ENCODE assay signal across 8 mouse cellular contexts in the genomic region with DNA sequence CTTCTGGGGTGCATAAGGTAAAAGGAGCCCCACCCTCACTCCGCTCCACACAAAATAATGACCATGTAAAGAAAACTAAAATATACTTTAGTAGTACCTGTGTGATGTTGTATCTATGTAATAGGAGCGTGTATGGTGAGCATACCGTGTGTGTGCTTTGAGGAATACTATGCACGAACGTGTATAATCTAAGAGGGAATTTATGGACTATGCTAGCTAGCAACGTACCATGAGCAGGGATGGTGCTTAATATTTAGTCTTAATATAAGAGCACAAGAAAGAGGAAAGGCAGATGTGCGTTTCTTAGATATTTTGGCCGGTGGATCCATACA. TPM values are rescaled to one million over a fixed set of nuclear protein-coding genes. Genes with fewer than 3 reads are reported as not detected.
DNase-seq lines count a peak whose midpoint lies in the region; ATAC-seq and TF ChIP-seq lines count a peak whose summit lies in the region.

No protein-coding gene starts in this region.

- 2% methylated on average over 8 of the region's 8 CpGs for WGBS in heart, embryonic 12.5 days
- 3% methylated on average over 8 of the region's 8 CpGs for WGBS in forebrain, embryonic 14.5 days
- under 1% methylated on average over 8 of the region's 8 CpGs for WGBS in liver, embryonic 15.5 days (ENCODE audit: insufficient replicate concordance)

- H3K27ac ChIP-seq in heart, embryonic 12.5 days (ENCODE audit: poor library complexity, severe bottlenecking) = peak overlapping the region; percentile 98
- peak overlapping the region; percentile 93 for H3K27ac ChIP-seq in forebrain, embryonic 14.5 days (ENCODE audit: low read depth, low read length)
- H3K27ac ChIP-seq in liver, embryonic 15.5 days (replicated peaks) = peak overlapping the region; percentile 92

- peak overlapping the region; percentile 61 for H3K9ac ChIP-seq in heart, embryonic 12.5 days
- peak overlapping the region; percentile 99 for H3K9ac ChIP-seq in forebrain, embryonic 14.5 days (ENCODE audit: low read length)
- H3K9ac ChIP-seq in liver, embryonic 15.5 days = peak overlapping the region; percentile 46

- H3K36me3 ChIP-seq in heart, embryonic 12.5 days = no peaks in the 10 kb centered on the region
- peaks cover 11% of the 10 kb centered on the region; the same call in 1 of the 2 replicates for H3K36me3 ChIP-seq in E14TG2a.4 (ENCODE audit: insufficient read depth, low read length)
- no peaks in the 10 kb centered on the region for H3K36me3 ChIP-seq in forebrain, embryonic 14.5 days (ENCODE audit: control insufficient read depth, insufficient read depth, low read length)
- no peaks in the 10 kb centered on the region for H3K36me3 ChIP-seq in liver, embryonic 15.5 days (replicated peaks)

- peak overlapping the region; percentile 87 for H3K4me3 ChIP-seq in heart, embryonic 12.5 days
- H3K4me3 ChIP-seq in E14TG2a.4 (replicated peaks; ENCODE audit: low read length) = peak overlapping the region; percentile 98
- peak overlapping the region; percentile 90 for H3K4me3 ChIP-seq in forebrain, embryonic 14.5 days (ENCODE audit: low read depth, low read length)
- H3K4me3 ChIP-seq in liver, embryonic 15.5 days (replicated peaks) = peak overlapping the region; percentile 89

- TF ChIP-seq CTCF in E14TG2a.4 (conservative IDR thresholded peaks at IDR 0.05; ENCODE audit: low read length) = no peak

- ATAC-seq in heart, embryonic 12.5 days (ENCODE audit: insufficient number of reproducible peaks, low FRiP score) = peak; percentile 5; the same call in 1 of the 2 replicates
- peak; percentile 59; the same call in 1 of the 2 replicates for ATAC-seq in forebrain, embryonic 14.5 days
- ATAC-seq in liver, embryonic 15.5 days (ENCODE audit: insufficient read depth) = peak; percentile 5; the same call in 1 of the 2 replicates

- H3K4me1 ChIP-seq in heart, embryonic 12.5 days (replicated peaks) = peaks cover 27% of the 10 kb centered on the region
- peaks cover 61% of the 10 kb centered on the region for H3K4me1 ChIP-seq in E14TG2a.4 (replicated peaks; ENCODE audit: low read depth, low read length)
- peaks cover 11% of the 10 kb centered on the region for H3K4me1 ChIP-seq in forebrain, embryonic 14.5 days (ENCODE audit: control insufficient read depth, insufficient read depth, low read length)
- peaks cover 30% of the 10 kb centered on the region for H3K4me1 ChIP-seq in liver, embryonic 15.5 days (replicated peaks)

- peak overlapping the region; percentile 87 for H3K4me2 ChIP-seq in heart, embryonic 12.5 days
- peak overlapping the region; percentile 62 for H3K4me2 ChIP-seq in forebrain, embryonic 14.5 days (ENCODE audit: low read length)
- peak overlapping the region; percentile 90 for H3K4me2 ChIP-seq in liver, embryonic 15.5 days

- H3K9me3 ChIP-seq in heart, embryonic 12.5 days (replicated peaks) = no peaks in the 10 kb centered on the region
- H3K9me3 ChIP-seq in E14TG2a.4 (ENCODE audit: low read length) = no peaks in the 10 kb centered on the region
- H3K9me3 ChIP-seq in forebrain, embryonic 14.5 days (replicated peaks; ENCODE audit: control insufficient read depth, low read length) = no peaks in the 10 kb centered on the region
- no peaks in the 10 kb centered on the region for H3K9me3 ChIP-seq in liver, embryonic 15.5 days (replicated peaks)

- no peak for DNase-seq in heart, postnatal 4 days
- no peak for DNase-seq in forebrain, embryonic 14.5 days (ENCODE audit: low spot score)
- DNase-seq in adrenal gland, postnatal 36 days = no peak
- no peak for DNase-seq in right cerebral cortex, postnatal 14 days
- DNase-seq in right cerebral cortex, adult 18-20 months = no peak

- no peaks in the 10 kb centered on the region for H3K27me3 ChIP-seq in heart, embryonic 12.5 days (replicated peaks)
- no peaks in the 10 kb centered on the region for H3K27me3 ChIP-seq in E14TG2a.4 (ENCODE audit: insufficient read depth, low read length)
- no peaks in the 10 kb centered on the region for H3K27me3 ChIP-seq in forebrain, embryonic 14.5 days (replicated peaks; ENCODE audit: control insufficient read depth, insufficient read depth, low read length)
- H3K27me3 ChIP-seq in liver, embryonic 15.5 days = no peaks in the 10 kb centered on the region

RNA-seq across cellular contexts. Expression of a gene that starts 0.5 kb away (rescaled TPM):
- 54.6 and 59.1 TPM in 2 replicates for polyA plus RNA-seq in heart, embryonic 12.5 days (2016; fragmentation: Nextera tagmentation; extraction: Ambion mirVana)
- 10 to 100 TPM; 55.9 to 61.1 TPM for total RNA-seq in heart, postnatal 4 days (2021)
- 23.6 and 24.2 TPM in 2 replicates for polyA plus RNA-seq in forebrain, embryonic 14.5 days (2014; fragmentation: Nextera tagmentation; extraction: Ambion mirVana)
- 21.5 and 23.1 TPM in 2 replicates for polyA plus RNA-seq in liver, embryonic 15.5 days (2015; fragmentation: Nextera tagmentation; extraction: Ambion mirVana)
- 10 to 100 TPM; 67.3 to 81.1 TPM for total RNA-seq in adrenal gland, postnatal 36 days (2021)

RNA-seq across cellular contexts. Expression of a gene that starts 51.0 kb away (rescaled TPM):
- polyA plus RNA-seq in heart, embryonic 12.5 days (2016; fragmentation: Nextera tagmentation; extraction: Ambion mirVana) = 110 and 113 TPM in 2 replicates
- 100 to 1,000 TPM; 351 to 365 TPM for total RNA-seq in heart, postnatal 4 days (2021)
- polyA plus RNA-seq in forebrain, embryonic 14.5 days (2014; fragmentation: Nextera tagmentation; extraction: Ambion mirVana) = 0.08 and 0.21 TPM in 2 replicates
- 0.51 and 0.66 TPM in 2 replicates for polyA plus RNA-seq in liver, embryonic 15.5 days (2015; fragmentation: Nextera tagmentation; extraction: Ambion mirVana)
- total RNA-seq in adrenal gland, postnatal 36 days (2021) = under 1 TPM in 1 of 2 experiments, not detected in 1; 0.20 TPM

RNA-seq across cellular contexts. Expression of a gene that starts 51.6 kb away (rescaled TPM):
- not detected in 2 replicates for polyA plus RNA-seq in heart, embryonic 12.5 days (2016; fragmentation: Nextera tagmentation; extraction: Ambion mirVana)
- under 1 TPM; 0.23 to 0.31 TPM for total RNA-seq in heart, postnatal 4 days (2021)
- polyA plus RNA-seq in forebrain, embryonic 14.5 days (2014; fragmentation: Nextera tagmentation; extraction: Ambion mirVana) = not detected in 2 replicates
- polyA plus RNA-seq in liver, embryonic 15.5 days (2015; fragmentation: Nextera tagmentation; extraction: Ambion mirVana) = 0.08 TPM in 1 of 2 replicates, not detected in the other
- total RNA-seq in adrenal gland, postnatal 36 days (2021) = under 1 TPM; 0.23 to 0.26 TPM

Comparison
In these comparisons a context has a peak if more than half of its experiments do, and no peak if none do; other contexts are left out.
1. ATAC-seq: peak in every context shown above with its lines; median percentile 59 in forebrain, embryonic 14.5 days; 5 in heart, embryonic 12.5 days; 5 in liver, embryonic 15.5 days.
2. H3K9ac ChIP-seq: peak in every context shown above with its lines; median percentile 99 in forebrain, embryonic 14.5 days; 61 in heart, embryonic 12.5 days; 46 in liver, embryonic 15.5 days.
3. RNA of a gene that starts 51.0 kb away (polyA plus RNA-seq): 110 to 113 TPM in heart, embryonic 12.5 days; 0.51 to 0.66 TPM in liver, embryonic 15.5 days and 0.08 to 0.21 TPM in forebrain, embryonic 14.5 days; every median in the first group is over 10 times any median in the second.
4. Peak in every context shown above with its lines, with median percentiles within 50 percentile points of each other: H3K27ac ChIP-seq, H3K4me2 ChIP-seq and H3K4me3 ChIP-seq.